Mouse (Mus musculus) heart, postnatal 25 days (tissue): Measurements from ENCODE around the gene Rnf149. TPM values are rescaled to one million over a fixed set of nuclear protein-coding genes. Genes with fewer than 3 reads are reported as not detected.
A peak's percentile ranks its signal among the peaks of the same experiment; 100 is the strongest.

Experiments
- DNase-seq: peaks from one replicate; pipeline ENCODE4 v3.0.0; 2022; ENCODE audit warnings: low spot score
- intact Hi-C: fragments of 180-260 bp; cut with DNase I; formaldehyde crosslinking; loops from one replicate; pipeline ENCODE4 v1.15.1; 2025
- total RNA-seq, 2 experiments: library from RNA; stranded (reverse); gene quantifications; 2 replicates each; pipeline ENCODE4 v1.2.3; 2021

The Rnf149 gene
- total RNA-seq, 2 experiments from 2014 or later: 7.5 to 9.5 TPM

DNA sequence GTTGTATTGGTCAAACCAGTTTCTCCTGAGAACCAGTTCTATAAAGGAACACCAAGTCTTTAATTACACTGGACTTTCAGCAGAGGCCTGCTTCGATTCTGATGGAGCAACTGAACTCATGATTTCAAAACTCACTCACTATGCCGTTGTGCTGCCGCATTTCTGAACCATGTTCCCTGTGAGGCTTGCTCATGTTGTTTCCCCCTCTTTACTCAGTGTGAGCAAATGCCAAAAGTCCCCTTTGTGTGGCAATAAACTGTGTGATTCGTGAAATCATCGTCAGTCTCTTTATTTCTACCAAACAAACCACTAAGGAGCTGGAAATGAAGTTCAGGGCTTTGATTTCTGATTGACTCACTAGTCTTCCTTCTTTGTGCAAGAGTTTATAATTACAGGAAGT, 1.2 kb upstream of the Rnf149 start:
- DNase-seq: no peak
- intact Hi-C loops: loop anchor here (5.0 kb wide), 1 partner anchor 41 kb away; no protein-coding TSS in a partner anchor

DNA sequence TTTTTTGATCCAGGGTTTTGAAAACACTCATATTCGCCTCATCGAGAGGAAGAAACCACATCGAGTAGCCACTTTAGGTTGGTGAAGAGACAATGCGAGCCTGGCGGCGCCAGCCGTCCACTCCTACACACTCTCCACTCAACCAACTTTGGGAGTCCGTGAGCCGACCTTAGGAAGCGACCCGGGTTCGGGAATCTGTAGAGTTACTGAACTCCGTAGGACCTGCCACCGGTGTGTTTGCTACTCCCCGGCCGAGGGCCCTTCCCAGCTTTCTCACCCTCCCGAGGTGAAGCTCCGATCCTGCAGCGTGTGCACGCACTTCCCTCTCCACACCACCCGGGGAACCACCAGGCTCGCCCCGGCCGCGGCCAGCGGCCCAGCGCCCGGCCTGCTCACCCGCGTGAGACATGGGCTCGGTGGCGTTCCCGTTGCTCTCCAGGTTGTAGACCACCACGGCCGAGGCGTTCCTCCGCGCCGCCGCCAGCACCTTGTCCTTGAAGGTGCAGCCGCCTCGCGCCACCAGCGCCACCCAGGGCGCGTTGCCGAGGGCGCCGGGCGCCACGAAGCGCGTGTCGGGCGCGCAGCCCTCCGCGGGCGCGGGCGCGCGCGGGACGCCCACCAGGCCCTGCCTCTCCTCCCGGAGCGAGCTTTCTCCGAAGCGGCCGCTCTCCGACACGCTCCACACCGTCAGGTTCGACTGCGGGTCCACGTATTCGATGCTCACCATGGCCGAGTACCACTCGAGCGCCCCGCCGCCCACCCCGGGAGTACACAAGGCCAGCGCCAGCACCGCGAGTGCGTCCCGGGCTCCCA, 568 bp downstream of the Rnf149 start:
- intact Hi-C loops: loop anchor here (5.0 kb wide), 1 partner anchor 39 kb away; no protein-coding TSS in a partner anchor
- peak; percentile 38 for DNase-seq

DNA sequence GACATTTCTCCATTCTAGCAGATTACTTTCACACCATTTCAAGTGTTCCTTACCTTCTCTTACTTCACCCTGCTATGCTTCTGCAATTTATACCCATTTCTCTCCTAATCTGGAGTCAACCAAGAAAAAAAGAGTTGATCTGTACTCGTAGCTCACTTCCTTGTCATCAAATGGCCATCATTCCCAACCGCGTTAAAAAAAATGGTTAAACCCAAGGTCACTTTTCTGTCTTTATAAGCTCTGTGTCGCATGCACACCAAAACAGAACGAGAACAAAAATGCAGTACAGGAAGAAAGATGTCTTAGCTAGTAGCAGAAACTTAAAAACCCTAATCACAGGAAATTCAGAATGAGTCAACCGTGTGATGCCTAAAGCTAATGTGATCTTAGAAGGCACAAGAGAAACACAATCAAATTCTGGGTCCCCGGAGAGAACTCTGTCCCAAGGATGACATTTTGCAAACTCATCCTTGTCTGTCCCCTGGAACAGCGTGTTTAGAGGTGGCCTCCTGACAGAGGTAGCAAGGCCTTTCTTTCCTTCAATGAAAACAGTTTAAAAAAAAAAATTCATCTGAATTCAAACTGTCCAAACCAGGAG, 1.3 kb downstream of the Rnf149 start:
- DNase-seq: no peak
- intact Hi-C loops: loop anchor here (5.0 kb wide), 1 partner anchor 39 kb away; no protein-coding TSS in a partner anchor

DNA sequence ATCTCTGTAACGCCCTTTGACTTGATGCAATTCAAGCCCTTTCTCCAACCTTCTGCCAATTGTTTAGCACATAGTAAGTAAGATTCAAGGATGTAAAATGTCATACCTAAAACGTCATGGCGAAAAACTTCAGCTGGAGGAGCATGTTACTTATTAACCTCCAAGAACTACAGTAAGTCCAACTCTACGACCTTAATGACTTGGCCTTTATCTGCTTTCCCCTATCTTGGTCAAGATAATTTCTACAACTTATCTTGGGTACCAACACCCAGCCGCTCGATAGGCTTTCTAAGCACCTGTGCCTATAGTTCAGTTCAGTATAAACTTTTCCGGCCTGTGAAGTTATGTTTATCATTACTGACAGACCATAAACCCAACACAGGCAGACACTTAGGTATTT, 3.3 kb downstream of the Rnf149 start:
- DNase-seq: no peak
- intact Hi-C loops: no loop called here

DNA sequence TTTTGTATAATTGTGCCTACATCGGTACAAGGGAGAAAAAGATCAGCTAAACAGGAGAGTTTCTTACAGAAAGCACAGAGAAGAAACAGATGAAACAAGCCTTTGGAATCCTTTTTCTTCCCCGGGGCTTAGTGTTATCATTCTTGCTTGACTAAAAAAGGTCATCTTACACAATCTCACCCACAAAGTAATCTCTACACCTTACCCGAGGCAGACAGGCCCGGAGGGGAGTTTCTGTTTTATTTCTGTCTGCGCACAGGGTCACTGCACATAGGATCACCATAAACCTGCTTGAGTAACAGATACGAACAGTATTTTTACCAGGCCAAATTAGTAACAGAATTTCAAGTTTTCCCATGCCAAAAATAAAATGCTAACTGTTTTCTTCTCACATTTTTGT, 5.6 kb downstream of the Rnf149 start:
- no peak for DNase-seq
- intact Hi-C loops: no loop called here

DNA sequence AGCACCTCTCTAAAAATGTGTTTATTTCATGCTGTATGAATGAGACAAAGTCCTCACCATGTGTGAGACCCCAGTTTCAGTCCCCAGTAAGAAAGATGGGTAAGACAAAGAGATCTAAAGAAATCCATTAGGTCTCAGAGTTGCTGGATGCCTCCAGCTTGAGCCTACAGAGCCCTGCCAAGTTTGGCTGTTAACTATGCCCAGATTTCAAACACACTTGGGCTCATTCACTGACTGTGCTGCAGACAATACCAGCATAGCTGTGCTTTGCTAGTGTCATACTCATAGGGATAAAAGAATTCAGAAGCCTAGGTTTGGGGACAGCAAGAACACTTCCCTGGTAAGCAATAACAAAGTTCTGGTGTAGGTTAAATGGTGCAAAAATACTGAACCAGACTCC, 9.1 kb downstream of the Rnf149 start:
- DNase-seq: no peak
- intact Hi-C loops: no loop called here

DNA sequence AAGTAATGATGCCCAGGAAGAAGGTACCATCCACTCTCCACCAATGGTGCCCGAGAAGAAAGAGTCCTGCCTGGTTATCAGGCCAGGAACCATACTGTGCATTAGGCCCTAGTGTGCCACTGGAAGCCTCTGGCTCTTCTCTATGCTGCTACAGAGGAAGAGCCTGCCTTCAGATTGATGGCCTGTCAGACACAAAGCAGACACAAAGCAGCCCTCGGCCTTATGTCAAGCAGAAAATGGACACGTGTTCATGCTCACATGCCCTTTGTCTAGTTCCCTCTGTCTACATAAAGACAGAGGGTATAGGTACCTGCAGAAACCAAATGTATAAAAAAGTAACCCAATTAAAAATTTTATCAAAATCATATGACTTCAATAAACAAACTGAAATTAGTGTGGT, 12.6 kb downstream of the Rnf149 start:
- DNase-seq: no peak
- intact Hi-C loops: no loop called here

DNA sequence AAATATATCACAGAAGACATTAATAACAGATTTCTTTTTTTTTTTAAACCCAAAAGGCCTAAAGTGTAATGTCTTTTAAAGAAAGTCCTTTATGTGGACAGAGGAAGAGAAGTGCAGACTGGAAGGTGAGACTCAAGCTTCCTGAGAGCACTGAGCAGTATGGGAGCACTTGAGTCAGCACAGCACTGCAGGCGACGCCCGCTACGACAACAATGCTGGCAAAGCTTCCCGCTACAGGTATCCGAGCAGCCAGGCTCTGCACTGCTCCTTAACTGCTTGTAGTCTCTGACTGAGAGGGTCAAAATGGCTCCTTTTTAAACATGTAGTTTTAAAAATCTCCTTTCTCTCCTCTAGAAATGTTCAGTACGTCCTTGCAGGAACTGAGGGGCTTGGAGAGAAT, 14.0 kb downstream of the Rnf149 start:
- intact Hi-C loops: no loop called here
- DNase-seq: no peak

DNA sequence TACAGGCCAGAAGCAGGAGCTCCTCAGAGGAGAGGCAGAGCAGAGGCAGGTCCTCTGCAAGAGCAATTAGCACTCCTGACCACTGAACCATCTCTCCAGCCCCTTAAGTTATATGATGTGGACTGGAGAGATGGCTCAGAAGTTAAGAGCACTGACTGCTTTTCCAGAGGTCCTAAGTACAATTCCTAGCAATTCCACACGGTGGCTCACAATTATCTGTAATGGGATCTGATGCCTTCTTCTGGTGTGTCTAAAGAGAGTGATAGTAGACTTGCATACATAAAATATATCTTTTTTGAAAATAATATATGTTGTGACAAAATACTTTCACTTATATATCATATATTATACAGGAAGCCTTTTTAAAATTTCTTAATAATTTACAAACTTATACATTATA, 15.3 kb downstream of the Rnf149 start:
- no peak for DNase-seq
- intact Hi-C loops: no loop called here

DNA sequence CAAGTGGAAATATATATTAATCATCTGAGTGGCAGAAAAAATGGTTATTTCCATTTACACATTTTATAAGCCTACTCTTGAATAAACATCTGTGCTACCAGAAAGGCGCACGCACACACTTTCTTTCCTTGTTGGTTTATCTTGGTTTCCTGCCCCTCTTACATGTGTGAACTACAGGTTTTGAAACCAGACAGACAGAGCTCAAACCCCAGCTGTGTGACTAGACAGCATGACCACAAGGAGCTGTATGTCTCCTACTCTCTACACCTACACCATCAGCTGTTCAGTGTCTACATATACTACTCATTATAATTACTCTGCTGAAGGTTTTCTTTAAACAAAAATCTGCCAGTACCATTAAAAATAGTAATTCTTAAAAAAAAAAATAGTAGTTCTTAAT, 18.2 kb downstream of the Rnf149 start:
- DNase-seq: no peak
- intact Hi-C loops: no loop called here

DNA sequence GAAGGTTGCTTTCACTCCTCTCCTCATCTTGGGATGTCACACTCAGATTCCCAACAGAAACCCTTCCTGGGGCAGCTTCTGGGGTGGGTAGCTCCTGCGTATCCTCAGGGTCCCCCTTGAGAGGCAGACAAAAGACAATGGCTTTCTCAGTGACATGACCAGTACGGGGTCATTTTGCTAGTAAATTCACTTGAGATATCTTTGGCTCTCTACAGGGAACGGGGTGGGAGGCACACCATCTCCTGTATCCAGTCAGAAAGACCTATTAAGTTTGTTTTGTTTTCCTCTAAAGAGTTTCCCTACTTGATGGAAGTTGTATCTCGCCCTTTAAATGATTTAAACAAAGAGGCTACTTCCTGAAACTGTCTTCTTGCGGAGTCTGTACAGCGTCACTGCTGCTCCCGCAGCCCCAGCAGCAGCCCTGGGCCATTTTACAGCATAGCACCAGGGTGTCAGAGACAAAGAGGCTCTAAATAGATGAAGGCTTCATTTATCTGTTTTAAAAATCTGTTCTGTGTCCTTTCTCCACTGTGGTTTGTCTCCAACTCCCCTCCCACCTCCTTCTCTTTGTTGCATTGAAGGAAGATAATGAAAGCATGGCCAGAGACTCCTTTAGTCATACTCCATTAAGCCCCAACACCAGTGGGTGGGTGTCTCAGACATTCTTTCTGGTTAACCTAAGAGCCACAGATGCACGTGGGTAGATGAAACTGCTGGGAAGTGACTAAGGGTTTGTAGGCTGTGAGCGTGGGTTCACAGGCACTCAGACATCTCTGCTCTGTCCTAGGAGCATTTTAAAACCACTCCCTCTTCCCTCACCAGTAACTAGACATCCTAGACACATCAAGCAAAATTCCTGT, 21.4 kb downstream of the Rnf149 start:
- DNase-seq: no peak
- intact Hi-C loops: no loop called here

DNA sequence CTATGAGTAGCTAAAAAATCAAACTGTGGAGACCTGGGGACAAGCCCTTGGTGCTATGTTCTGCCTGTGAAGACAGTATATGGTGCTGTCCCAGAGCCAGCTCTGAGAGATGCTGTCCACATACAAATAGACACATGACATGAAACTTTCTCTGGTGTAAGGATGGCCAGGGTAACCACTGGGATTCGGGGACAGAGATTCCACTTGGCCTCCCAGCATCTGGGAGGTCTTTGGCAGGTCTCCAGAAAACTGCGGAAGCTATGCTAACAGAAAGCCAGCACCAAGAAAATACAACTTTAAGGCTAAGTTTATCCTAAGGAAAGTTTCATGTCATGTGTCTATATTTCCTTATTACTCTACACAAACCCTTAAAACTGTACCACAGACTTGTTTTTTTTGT, 27.4 kb downstream of the Rnf149 start:
- no peak for DNase-seq
- intact Hi-C loops: no loop called here

DNA sequence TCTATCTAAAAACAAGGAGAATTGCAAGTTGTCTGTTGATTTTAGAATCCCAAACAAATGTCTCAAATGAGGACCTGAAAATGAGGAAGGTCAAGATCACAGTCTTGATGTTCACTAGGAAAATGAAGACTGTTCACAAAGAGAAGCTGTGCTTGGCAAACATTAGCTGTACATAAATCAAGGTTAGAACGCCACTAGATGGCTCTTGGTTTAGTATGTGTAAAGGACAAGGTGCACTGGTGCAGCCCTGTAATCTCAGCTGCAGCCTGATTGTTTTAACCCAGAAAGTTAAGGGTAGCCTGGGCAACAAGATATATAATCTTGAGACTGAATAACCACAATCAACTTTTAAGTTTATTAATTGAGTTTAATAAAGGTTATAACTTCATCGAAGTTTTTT, 30.0 kb downstream of the Rnf149 start:
- intact Hi-C loops: no loop called here
- DNase-seq: no peak

DNA sequence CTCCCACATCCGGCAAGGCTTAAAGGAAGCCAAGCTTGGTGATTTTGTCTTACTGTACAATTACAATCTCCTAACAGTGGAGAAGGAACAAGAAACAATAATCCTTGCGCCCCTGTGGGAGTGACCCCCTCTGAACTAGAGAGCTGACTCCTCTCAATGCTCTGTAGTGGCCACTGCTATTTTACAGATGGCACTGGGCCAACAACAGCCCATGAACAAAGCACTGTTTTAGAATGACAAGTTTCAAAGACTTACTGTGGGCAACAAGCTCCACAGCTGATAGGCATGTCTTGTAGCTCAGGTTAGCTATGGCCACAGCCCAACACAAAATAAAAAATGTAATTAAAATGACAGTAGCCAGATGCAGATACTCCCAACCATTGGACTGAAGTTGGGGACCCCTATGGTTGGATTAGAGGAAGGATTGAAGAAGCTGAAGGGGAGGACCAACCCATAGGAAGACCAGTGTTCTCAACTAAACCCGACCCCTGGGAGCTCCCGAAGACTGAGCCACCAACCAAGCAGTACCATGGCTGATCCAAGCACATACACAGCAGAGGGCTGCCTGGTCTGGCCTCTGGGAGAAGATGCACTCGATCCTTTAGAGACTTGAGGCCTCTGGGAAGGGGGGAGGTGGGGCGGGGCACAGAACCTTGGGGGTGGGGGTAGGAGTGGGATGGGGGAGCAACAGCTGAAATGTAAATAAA, 30.9 kb downstream of the Rnf149 start:
- no peak for DNase-seq
- intact Hi-C loops: no loop called here

DNA sequence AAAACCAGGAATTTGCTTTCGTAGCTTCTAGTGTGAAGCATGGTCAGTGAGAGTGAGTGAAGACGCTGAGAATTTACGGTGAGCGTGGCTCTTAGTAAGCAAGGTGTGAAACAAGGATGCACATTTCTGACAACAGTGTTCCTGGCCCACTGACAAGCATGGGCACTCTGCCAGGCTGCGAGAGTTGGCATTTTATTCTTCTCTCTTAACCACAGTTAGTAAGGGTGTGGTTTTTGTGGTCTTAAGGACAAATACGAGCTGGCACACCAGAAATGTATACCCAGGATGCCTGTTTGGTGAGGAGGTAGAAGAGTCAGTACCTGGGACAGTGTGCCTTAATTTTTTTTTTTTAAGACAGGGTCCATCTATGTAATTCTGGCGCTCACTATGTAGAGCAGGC, 31.6 kb downstream of the Rnf149 start:
- DNase-seq: no peak

DNA sequence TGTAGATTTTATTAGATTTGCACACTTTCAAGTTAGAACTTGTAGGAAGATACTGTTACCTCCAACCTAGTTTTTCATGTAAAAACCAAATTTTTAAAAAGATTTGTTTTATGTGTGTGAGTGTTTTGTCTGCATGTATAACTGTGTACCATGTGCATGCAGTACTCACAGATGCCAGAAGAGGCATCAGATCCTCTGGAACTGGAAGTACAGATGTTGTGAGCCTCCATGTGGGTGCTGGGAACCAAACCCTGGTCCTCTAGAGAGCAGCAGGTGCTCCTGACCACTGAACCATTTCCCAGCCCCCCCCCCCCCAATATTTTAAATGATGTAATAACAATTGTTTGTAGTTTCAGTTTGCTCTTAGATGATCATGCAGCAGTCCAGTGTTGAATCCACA, 36.6 kb downstream of the Rnf149 start:
- intact Hi-C loops: no loop called here
- no peak for DNase-seq

More for the DNA sequence above, 31.6 kb downstream of the Rnf149 start:
- intact Hi-C loops: no loop called here

DNA sequence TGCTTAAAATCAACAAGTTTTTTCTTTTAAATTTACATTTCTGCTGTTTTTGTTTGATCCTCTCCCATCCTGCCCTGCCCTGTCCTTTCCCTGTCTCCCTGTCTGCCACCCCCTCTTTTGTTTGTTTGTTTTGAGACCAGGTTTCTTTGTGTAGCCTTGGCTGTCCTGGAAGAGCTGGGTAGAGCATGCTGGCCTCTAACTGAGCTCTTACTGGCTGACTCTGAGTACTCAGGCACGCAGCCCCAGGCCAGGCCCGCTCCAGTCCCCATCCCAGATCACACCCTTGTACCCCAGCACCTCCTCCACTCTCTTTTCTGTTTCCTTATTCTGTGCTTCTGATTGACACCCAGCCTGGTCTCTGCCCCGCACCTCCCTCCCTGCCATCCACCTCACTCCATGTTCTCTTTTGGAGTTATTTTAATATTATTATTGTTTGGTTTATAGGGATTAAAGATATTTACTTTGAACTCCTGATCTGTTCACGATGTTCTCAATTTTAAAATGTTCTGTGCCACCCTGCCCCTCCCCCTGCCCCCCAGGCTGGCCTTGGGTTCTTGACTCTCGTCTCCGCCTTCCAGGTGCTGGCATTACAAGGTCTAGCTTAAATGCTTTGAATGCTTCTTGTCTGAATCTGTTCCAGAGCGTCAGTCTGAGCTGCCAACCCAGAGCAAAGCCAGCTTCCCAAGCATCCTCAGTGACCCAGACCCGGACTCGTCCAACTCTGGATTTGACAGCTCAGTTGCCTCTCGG, 39.4 kb downstream of the Rnf149 start:
- intact Hi-C loops: loop anchor here (5.0 kb wide), 1 partner anchor 39 kb away; the partner anchor contains the start of gene Rnf149
- DNase-seq: no peak

DNA sequence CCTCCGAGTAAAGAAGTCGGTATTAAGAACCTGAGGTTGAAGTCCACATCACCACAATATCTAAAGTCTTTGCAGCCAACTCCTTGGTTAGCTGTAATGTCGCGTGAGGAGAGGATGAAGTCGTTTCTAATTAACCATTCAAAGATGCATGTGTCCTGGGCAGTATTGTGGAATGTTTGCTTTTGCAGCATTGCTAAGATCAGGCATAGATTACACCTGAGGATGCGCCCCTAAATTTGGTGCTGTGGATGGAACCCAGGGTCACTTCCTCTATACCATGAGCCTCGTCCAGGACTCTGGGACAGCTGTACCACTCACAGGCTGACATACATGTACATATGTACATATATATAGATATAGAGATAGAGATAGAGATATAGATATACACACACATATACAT, 40.5 kb downstream of the Rnf149 start:
- DNase-seq: no peak
- intact Hi-C loops: loop anchor here (5.0 kb wide), 1 partner anchor 41 kb away; the partner anchor contains the start of gene Rnf149
